8 mouse cellular contexts compared by ENCODE assay signal in genomic region chr11:115604304-115604696, GRCm38 (mm10). TPM values are rescaled to one million over a fixed set of nuclear protein-coding genes. Genes with fewer than 3 reads are reported as not detected.
DNase-seq lines count a peak whose midpoint lies in the region; ATAC-seq and TF ChIP-seq lines count a peak whose summit lies in the region.

No protein-coding gene starts in this region.

- H3K36me3 ChIP-seq in kidney, embryonic 14.5 days (ENCODE audit: control insufficient read depth, insufficient read depth, low read length), result peaks cover 39% of the 10 kb centered on the region

- no peaks in the 10 kb centered on the region for H3K9me3 ChIP-seq in kidney, embryonic 14.5 days (ENCODE audit: control insufficient read depth, low read length)

- peak overlapping the region; percentile 98 for H3K9ac ChIP-seq in kidney, embryonic 14.5 days (ENCODE audit: low read depth, low read length)

- under 1% methylated on average over 26 of the region's 26 CpGs for WGBS in kidney, embryonic 14.5 days

- peak overlapping the region; percentile 92 for H3K4me3 ChIP-seq in kidney, embryonic 14.5 days (ENCODE audit: low read length)

- H3K4me2 ChIP-seq in kidney, embryonic 14.5 days (replicated peaks; ENCODE audit: low read depth, low read length), result peak overlapping the region; percentile 92

- peak; percentile 21 for ATAC-seq in kidney, embryonic 14.5 days (ENCODE audit: low FRiP score, low TSS enrichment)
- ATAC-seq in granulocyte monocyte progenitor cell, adult 5-6 weeks (replicated peaks; ENCODE audit: poor library complexity, severe bottlenecking), result 0 out of 2 replicates have a peak, but pooled peaks have one; percentile 7
- no peak for ATAC-seq in inflammation-experienced regulatory T-cells, adult 6 months

- no peak for TF ChIP-seq CTCF in brain, embryonic 14.5 days (IDR thresholded peaks at IDR 0.05; ENCODE audit: borderline replicate concordance, extremely low read depth, insufficient read depth, insufficient read length)

- H3K4me1 ChIP-seq in kidney, embryonic 14.5 days (ENCODE audit: control insufficient read depth, insufficient read depth, low read length), result peaks cover 19% of the 10 kb centered on the region

- H3K27me3 ChIP-seq in kidney, embryonic 14.5 days (ENCODE audit: control insufficient read depth, insufficient read depth, low read length), result no peaks in the 10 kb centered on the region

- TF ChIP-seq POLR2A in brain, embryonic 14.5 days (IDR thresholded peaks at IDR 0.05; ENCODE audit: borderline replicate concordance, extremely low read depth, insufficient read depth, insufficient read length, poor library complexity, severe bottlenecking), result no peak

- no peak for DNase-seq in kidney, postnatal 4 days
- DNase-seq in brain, embryonic 14.5 days (ENCODE audit: low read depth), result peak; percentile 8
- DNase-seq in lung, postnatal 14 days, result peak; percentile 15
- DNase-seq in spleen, postnatal 4 days (ENCODE audit: low spot score in 2 of 2), result no peak
- DNase-seq in thymus, postnatal 0 days (ENCODE audit: low spot score), result no peak

- peak overlapping the region; percentile 91 for H3K27ac ChIP-seq in kidney, embryonic 14.5 days (ENCODE audit: low read depth, low read length)

RNA-seq across cellular contexts. Expression of gene Gga3, which starts 0.4 kb away (rescaled TPM):
- polyA plus RNA-seq in kidney, embryonic 14.5 days (2014; fragmentation: Nextera tagmentation; extraction: Ambion mirVana), result 14.4 and 22.7 TPM in 2 replicates
- 43.3 and 57.1 TPM in 2 replicates for polyA plus RNA-seq in brain, embryonic 14.5 days (2012; rRNA removed)
- total RNA-seq in granulocyte monocyte progenitor cell, adult 5-6 weeks (2014; fragmentation: Nextera tagmentation), result 34.1 and 43.3 TPM in 2 replicates
- 28.2 and 31.8 TPM in 2 replicates for total RNA-seq in granulocyte monocyte progenitor cell, adult 5-6 weeks (2017)
- polyA plus RNA-seq in inflammation-experienced regulatory T-cells, adult 6 months (2017; shearing (Covaris generic)), result 10 to 100 TPM; 24.8 to 36.2 (median 35.0) TPM
- 20.1 and 20.9 TPM in 2 replicates for polyA plus RNA-seq in thymus, postnatal 0 days (2015; fragmentation: Nextera tagmentation; extraction: Ambion mirVana)

RNA-seq across cellular contexts. Expression of gene Mrps7, which starts 0.6 kb away (rescaled TPM):
- polyA plus RNA-seq in kidney, embryonic 14.5 days (2014; fragmentation: Nextera tagmentation; extraction: Ambion mirVana), result 99.7 and 100 TPM in 2 replicates
- polyA plus RNA-seq in brain, embryonic 14.5 days (2012; rRNA removed), result 35.5 and 36.7 TPM in 2 replicates
- 49.9 and 57.2 TPM in 2 replicates for total RNA-seq in granulocyte monocyte progenitor cell, adult 5-6 weeks (2014; fragmentation: Nextera tagmentation)
- total RNA-seq in granulocyte monocyte progenitor cell, adult 5-6 weeks (2017), result 46.9 and 63.8 TPM in 2 replicates
- 10 to 100 TPM; 22.9 to 31.7 (median 27.9) TPM for polyA plus RNA-seq in inflammation-experienced regulatory T-cells, adult 6 months (2017; shearing (Covaris generic))
- 81.2 and 85.3 TPM in 2 replicates for polyA plus RNA-seq in thymus, postnatal 0 days (2015; fragmentation: Nextera tagmentation; extraction: Ambion mirVana)

RNA-seq across cellular contexts. Expression of gene Mif4gd, which starts 8.5 kb away (rescaled TPM):
- 33.3 and 33.6 TPM in 2 replicates for polyA plus RNA-seq in kidney, embryonic 14.5 days (2014; fragmentation: Nextera tagmentation; extraction: Ambion mirVana)
- polyA plus RNA-seq in brain, embryonic 14.5 days (2012; rRNA removed), result 18.0 and 19.2 TPM in 2 replicates
- total RNA-seq in granulocyte monocyte progenitor cell, adult 5-6 weeks (2014; fragmentation: Nextera tagmentation), result 18.9 and 32.1 TPM in 2 replicates
- 17.5 and 29.5 TPM in 2 replicates for total RNA-seq in granulocyte monocyte progenitor cell, adult 5-6 weeks (2017)
- polyA plus RNA-seq in inflammation-experienced regulatory T-cells, adult 6 months (2017; shearing (Covaris generic)), result 100 to 1,000 TPM; 192 to 274 (median 231) TPM
- polyA plus RNA-seq in thymus, postnatal 0 days (2015; fragmentation: Nextera tagmentation; extraction: Ambion mirVana), result 120 and 121 TPM in 2 replicates

RNA-seq across cellular contexts. Expression of gene Slc25a19, which starts 23.8 kb away (rescaled TPM):
- polyA plus RNA-seq in kidney, embryonic 14.5 days (2014; fragmentation: Nextera tagmentation; extraction: Ambion mirVana), result 35.3 and 40.8 TPM in 2 replicates
- 55.1 and 71.1 TPM in 2 replicates for polyA plus RNA-seq in brain, embryonic 14.5 days (2012; rRNA removed)
- 21.9 and 26.1 TPM in 2 replicates for total RNA-seq in granulocyte monocyte progenitor cell, adult 5-6 weeks (2014; fragmentation: Nextera tagmentation)
- total RNA-seq in granulocyte monocyte progenitor cell, adult 5-6 weeks (2017), result 12.8 and 21.6 TPM in 2 replicates
- 10 to 100 TPM; 69.3 to 87.8 (median 80.1) TPM for polyA plus RNA-seq in inflammation-experienced regulatory T-cells, adult 6 months (2017; shearing (Covaris generic))
- 35.5 and 39.5 TPM in 2 replicates for polyA plus RNA-seq in thymus, postnatal 0 days (2015; fragmentation: Nextera tagmentation; extraction: Ambion mirVana)

RNA-seq across cellular contexts. Expression of gene Nup85, which starts 40.1 kb away (rescaled TPM):
- 159 and 197 TPM in 2 replicates for polyA plus RNA-seq in kidney, embryonic 14.5 days (2014; fragmentation: Nextera tagmentation; extraction: Ambion mirVana)
- polyA plus RNA-seq in brain, embryonic 14.5 days (2012; rRNA removed), result 105 and 168 TPM in 2 replicates
- total RNA-seq in granulocyte monocyte progenitor cell, adult 5-6 weeks (2014; fragmentation: Nextera tagmentation), result 172 and 175 TPM in 2 replicates
- total RNA-seq in granulocyte monocyte progenitor cell, adult 5-6 weeks (2017), result 170 and 173 TPM in 2 replicates
- polyA plus RNA-seq in inflammation-experienced regulatory T-cells, adult 6 months (2017; shearing (Covaris generic)), result 10 to 100 TPM; 46.0 to 56.8 (median 53.8) TPM
- polyA plus RNA-seq in thymus, postnatal 0 days (2015; fragmentation: Nextera tagmentation; extraction: Ambion mirVana), result 148 and 163 TPM in 2 replicates

Comparison
In these comparisons a context has a peak if more than half of its experiments do, and no peak if none do; other contexts are left out.
1. DNase-seq: peak in brain, embryonic 14.5 days (single experiment) and lung, postnatal 14 days (single experiment); none in kidney, postnatal 4 days (0 of 2), spleen, postnatal 4 days (0 of 2) and thymus, postnatal 0 days (single experiment).